Mouse (Mus musculus): ENCODE measurements at regions not wholly inside any gene's neighbourhood (a gene's known extent, or its start where the extent isn't known, plus 50 kb on each side); places are given as distances from the start of the nearest gene placed in this dataset.

DNA sequence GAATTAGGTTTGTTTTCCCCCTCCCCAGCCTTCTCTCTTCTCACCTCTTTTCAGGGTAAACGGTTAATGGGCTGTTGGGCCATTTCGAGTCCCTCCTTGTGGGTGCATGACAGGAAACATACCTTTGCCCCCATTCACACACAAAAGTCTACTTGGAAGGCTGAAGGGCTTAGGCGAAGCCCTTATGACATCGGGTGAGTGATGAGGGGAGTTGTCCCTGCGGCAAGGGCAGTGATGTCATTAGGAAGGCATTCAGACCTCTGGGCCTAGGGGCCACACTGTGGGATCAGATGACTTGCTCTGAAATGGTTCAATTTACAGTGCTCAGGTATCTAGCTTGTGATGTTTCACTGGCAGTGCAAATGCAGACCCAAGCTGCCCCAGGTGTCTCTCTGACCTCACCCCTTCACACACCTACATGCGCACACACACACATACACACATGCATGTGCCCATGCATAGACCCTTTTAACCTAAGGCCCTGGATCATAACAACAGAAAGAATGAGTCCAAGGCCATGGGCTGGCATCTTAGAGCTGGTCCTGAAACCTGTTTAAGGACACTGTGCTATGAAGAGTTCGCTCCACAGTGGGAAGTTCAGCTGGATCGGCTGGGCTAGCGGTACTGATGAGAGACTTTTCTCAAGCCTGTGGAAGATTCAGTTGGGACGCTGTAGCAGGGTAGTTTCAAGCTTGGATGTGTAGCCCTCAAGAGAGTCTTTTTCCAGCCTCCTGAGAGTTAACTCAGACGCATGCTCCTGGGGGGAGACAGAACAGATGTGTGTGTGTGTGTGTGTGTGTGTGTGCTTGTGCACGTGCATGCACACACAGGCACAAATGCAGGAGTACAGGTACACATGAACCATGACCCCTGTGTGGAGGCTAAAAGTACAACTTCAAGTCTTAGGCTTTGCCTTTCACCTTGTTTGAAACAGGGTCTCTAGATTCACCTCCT is 298.8 kb downstream of the 1500009L16Rik start:
- ATAC-seq (ENCODE audit: poor library complexity, severe bottlenecking): no peak

DNA sequence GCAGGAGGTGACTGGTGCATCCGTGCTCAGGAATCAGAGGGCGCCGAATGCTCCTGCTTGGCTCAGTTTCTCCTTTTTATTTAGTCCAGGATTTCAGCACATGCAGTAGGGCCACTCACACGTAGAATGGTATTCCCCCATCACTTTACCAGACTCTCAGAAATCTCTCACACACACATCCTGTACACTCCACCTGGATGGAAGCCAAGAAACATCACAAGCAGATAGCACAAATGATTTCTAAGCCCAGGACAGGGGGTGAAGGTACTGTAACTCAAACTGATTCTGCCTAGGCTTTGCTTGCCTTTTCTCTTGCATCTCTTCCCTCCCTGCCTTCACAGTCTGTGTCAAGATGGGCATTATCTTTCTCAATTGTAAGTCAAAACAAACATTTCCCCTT is 301.6 kb downstream of the 1500009L16Rik start:
- ATAC-seq (ENCODE audit: poor library complexity, severe bottlenecking): no peak

DNA sequence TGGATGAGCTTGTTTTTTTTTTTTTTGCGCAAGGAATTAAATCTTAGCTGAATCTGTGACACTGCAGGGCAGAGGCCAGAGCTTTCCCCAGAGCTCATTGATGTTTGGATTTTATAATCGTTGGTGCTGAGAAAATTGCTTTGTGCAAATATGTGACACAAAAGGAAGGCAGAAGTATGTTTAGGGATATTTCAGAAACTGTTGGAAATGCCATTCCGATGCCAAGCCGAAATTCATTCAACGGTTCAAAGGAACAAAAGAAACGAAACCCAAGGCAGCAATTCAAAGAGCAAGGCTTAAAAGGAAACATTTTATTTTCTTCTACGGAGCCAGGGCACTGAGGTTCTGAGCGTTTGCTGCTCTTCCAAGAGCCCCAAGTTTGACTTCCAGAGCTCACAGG is 302.2 kb downstream of the 1500009L16Rik start:
- no peak for ATAC-seq (ENCODE audit: poor library complexity, severe bottlenecking)

DNA sequence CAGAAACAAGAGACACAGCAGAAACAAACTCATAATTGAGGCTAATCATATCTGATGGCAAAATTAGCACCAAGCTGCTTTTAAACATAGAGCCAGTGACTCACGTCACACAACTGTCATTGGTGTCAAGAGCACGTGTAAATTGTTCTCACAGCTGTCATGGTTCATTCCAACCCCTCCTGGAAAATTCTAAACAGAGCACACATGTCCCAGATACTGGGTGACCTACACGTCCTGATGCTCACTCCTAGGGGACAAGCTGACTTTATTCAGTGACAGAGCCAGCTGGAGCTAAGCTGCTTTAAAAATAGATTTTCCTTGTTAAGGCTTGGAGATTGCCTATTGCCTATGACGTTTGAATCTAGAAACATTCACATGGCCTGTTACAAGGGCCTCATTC is 304.1 kb downstream of the 1500009L16Rik start:
- no peak for ATAC-seq (ENCODE audit: poor library complexity, severe bottlenecking)

DNA sequence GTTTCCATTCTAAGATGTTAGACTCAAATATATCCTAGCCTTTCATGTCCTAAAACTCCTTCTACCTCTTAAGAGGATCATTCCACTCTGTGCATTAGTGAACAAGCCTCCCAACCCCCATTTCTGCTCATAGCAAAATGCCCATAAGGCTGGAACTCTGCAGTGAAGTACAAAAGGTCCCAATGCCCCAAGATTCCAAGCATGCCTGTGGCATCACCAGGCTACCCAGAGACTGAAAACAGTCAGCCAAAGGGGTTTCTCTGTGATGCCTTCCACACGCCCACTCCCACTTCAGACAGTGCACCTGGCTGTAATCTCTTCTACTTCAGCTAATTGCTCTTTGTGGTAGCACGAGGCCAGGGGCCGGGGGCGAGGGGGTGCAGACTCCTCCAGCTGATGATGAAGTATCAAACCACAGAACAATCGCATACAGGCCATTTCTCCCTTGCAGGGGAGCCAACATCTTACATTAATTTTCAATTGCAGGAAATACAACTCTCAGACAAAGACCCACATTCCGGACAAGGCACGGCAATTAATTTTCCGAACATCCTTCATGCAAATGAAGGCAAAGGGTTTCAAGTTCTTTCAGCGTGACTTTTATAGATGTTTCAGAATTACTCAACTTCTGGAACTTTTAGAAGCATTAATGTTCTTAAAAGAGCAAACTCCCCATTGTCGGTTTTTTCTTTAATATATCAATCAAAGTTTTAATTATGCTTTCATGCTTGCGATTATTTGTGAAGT is 313.6 kb downstream of the 1500009L16Rik start:
- no peak for ATAC-seq (ENCODE audit: poor library complexity, severe bottlenecking)

DNA sequence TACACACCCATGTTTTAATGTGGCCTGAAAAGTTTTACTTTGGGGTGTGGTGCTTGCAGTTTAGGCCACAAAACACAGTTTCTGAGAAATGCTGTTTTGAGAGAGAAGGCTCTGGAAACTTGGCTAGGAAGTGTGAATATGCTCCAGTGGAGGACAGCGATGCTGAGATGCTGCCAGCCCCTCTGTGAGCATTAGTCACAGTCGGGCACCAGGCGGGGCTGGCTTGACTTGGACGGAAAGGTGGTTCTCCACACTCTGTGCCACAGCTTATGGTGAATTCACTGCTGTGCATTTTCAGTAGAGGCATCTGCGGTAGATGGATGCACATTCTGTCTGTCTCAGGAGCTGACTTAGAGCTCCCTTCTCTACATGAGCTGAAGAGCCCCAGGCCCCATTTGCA is 326.0 kb downstream of the 1500009L16Rik start:
- ATAC-seq (ENCODE audit: poor library complexity, severe bottlenecking): no peak

DNA sequence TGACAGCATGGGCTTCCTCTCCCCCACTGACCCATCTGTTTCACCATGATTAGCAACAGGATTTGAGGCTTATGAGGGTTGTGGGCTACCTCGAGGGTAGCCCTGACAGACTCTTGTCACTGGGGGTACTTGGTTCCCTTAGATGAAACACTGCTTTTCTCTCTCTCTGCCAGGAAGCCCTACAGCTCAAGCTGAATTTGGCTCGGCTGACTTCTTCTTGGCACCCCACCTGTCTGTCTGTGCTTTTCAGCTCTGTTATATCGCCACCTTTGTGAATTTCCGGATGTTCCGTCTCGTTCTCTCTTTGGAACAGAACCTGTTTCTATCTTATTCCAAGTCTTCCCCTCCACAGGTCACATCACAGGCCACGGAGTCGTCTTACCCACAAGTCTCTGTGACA is 330.0 kb downstream of the 1500009L16Rik start:
- no peak for ATAC-seq (ENCODE audit: poor library complexity, severe bottlenecking)

DNA sequence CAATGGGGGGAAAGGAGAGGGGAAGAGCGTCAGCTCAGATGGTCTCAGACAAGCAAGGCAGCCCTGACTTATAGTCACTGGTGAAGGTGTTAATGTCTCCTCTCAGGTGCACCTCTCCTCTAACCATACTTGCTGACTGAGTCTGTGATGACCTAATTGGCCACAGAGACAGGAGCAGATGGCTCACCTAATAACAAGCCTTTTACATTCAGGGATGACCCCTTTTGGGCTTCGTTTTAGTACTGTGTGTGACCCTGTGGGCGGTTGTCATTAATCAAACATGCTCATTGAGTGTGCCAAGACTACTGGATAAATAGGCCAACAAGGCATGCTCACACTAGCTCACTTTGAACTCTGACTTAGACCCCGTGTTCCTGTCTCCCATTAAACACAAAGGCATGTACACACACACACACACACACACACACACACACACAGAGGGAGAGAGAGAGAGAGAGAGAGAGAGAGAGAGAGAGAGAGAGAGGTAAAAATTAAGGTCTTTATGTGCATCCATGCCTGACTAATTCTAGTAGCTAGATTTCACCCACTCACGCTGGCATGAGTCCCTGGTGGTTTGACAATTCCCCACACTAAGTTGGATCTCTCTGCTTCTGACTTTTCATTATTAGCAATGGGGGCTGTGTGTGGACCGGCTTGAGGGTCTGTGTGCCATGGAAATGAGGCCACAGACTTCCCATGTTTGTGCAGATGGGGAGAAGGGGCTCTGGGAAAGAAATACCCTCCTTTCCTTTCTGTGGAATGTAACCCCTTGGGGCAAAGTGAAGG is 332.1 kb downstream of the 1500009L16Rik start:
- ATAC-seq (ENCODE audit: poor library complexity, severe bottlenecking): no peak

DNA sequence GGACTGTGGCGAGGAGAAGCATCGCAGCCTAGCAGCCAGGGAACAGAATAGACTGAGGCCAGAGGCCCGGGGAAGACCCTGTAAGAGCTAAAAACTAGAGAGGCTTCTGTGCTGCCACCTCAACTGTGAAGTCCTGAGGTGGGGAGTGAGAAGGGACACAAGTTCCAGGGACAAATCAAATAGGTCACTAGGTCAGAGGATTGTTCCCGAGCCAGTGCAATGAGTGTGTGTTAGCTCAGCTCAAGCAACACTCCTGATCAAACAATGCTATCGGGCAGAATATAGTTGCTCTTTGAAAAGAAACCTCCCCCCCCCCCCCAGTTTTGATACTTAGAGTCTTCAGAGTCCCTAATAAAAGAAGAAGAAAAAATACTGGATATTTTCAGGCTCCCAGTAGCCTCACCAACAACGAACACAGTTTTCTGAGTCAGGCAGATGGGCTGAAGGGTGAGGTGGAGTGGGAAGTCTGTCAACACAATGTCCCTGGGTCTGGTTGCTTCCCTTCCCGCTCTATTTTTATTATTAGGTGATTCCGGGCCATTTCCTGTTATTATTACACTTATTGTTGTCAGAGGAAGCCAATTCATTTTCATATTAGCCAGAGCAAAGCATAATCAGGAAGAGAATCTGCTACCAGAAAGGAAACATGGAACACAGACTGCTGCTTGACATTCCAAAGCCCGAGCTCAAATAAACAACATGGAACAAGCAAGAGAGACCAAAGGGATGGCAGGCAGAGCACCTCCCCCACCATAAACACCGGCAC is 332.9 kb downstream of the 1500009L16Rik start:
- ATAC-seq (ENCODE audit: poor library complexity, severe bottlenecking): no peak

DNA sequence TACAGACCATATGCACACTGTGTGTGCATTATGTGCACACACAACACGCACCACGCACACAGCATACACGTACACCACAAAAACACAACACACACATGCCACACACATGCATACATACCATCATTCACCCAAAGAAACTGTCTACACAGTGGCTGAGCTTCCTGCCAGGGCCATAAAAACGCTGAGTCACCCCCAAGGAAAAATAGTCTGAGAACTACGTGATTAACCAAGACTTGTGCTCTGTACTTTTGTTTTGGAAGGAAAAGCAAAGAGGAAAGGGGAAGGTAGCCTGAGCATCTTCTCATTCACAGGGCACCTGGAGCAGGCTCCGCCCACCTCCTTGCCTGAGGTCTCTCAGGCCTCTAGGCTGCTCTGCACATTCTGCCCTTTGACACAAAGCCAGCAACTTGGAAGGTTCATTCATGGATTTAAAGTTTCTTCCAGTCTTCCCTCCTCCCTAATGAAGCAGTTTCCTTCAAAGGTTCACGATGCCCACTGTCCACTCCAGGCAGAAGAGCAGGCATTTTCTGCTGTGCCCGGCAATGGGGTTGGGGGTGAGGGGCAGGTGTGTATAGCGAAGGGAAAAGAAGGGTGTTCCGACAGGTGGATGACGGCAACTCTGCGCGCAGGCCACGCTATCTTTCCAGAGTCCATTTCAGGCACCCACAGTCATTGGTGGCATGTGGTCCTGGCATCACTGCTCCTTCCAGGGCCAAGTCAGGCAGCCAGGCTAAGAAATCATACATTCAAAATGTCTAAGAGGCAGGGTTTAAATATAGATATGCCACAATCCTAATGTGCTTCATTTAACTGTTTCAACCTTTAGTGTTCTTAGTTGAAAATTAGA is 333.9 kb downstream of the 1500009L16Rik start:
- peak; percentile 39 for ATAC-seq (ENCODE audit: poor library complexity, severe bottlenecking)

DNA sequence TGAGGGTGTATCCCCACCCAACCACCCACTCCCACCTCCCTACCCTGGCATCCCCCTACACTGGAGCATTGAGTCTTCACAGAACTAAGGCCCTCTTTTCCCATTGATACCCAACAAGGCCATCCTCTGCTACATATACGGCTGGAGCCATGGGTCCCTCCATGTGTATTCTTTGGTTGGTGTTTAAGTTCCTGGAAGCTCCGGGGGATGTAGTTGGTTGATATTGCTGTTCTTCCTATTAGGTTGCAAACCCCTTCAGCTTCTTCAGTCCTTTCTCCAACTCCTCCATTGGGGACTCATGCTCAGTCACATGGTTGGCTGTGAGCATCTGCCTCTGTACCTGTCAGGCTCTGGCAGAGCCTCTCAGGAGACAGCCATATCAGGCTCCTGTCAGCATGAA is 335.6 kb downstream of the 1500009L16Rik start:
- ATAC-seq (ENCODE audit: poor library complexity, severe bottlenecking): no peak

DNA sequence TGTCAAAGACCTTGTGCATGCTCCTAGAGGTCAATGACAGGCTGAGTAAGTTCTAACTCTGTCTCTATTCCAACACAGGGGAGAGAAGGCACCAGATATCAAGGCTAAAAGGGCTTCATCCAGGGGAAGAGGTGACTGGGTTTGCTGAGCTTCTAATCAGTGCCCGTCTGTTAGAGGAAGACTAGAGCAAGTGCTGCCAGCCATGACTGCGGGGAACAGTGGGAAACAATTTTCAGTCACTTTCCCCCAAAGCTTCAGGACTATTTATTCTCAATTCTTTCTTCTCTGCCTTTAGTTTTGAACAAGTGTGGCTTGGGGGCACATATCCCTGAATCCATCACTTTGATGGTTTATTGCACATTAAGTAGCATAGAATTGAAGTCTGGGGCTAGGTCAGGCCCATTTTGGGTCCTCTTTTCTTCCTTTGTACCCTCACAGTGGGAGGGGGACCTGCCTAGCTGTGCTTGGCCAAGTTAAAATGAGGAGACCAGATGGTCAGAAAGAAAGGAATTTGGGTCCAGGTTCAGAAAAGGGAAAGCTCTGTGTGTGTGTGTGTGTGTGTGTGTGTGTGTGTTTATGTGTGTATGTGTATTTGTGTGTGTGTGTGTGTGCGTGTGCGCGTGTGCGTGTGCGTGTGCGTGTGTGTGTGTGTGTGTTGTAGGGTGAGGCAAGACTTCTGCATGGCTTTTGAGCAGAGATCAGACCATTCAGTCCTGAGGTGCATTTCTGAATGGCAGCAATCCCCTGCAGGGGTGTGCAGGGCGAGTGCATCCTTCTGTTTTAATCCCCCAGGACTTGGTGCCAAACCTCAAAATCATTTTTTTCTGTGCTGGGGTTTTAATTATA is 337.2 kb downstream of the 1500009L16Rik start:
- no peak for ATAC-seq (ENCODE audit: poor library complexity, severe bottlenecking)

DNA sequence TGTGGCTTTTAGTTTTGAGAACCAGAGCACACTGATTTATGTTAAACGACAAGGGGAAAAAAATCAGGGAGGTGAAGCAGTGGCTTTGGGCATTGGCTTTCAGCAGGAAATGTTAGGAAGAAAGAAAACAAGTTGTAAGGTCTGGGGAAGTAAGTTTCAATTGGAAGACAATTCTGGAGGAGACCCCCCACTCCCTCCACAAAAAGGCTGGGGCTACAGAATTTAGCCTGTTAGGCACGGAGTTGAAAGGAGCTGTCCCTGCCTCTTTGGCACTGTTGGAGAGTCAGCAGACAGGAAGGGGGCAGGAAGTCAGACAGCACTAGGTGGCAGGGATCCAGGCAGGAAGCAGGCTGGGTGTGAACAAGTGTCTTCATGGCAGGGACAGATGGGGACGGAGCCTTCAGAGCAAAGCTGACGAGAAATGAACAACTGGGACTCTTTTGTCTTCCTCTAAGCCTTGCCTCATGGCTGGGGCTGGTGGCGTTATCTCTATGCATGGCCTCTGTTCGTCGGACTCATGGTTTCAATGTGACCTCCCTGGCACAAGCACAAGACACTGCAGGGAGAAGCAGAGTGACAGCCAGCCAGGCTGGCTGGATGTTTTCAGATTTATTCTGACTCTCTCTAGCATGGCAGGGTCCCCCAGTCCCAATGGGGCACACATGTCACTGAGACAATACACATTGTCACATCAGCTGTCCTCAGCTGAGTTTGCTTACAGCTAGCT is 338.0 kb downstream of the 1500009L16Rik start:
- ATAC-seq (ENCODE audit: poor library complexity, severe bottlenecking): 0 out of 2 replicates have a peak, but pooled peaks have one; percentile 33

DNA sequence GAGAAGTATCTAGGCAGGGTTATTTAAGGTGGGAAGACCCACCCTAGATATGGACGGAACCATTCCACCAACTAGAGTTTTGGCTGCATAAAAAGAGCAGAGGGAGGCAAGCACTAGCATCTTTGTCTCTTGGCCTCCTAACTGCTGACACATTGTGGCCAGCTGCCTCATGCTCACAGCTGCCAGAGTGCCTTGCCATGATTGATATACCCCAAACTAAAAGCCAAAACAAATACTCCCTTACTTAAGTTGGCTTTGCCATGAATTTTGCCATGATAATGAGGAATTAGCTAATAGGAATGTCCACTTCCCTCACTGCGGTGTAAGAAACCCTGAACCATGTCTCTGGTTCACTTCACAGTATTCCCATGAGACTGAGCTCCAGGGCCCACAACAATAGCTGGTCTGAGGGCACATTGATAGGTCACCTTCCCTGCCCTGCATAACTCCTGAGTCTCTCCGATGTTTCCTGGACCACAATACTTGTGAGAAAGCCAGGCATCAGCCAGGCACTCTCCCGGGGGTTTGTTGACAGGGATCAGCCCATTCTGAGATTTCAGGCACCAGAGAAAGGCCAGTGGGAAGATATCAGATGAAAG is 344.5 kb downstream of the 1500009L16Rik start:
- no peak for ATAC-seq (ENCODE audit: poor library complexity, severe bottlenecking)

DNA sequence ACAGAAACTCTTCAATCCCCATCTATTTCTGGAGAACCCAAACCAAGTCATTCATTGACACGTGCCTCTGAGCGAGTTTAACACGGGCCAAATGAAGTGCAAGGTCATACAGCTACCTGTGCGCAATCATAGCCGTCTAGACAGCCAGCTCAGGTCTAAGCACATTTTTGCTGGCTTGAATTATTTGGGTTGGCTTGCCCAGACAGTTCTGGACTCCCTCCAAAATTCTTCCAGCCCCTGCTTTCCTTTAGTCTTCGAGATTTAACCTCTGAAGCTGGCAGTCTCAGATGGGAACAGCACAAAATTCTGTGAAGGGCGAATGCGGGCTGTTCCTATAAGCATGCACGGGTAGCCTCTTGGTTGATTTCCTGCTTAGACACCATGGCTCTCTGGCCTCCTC is 347.1 kb downstream of the 1500009L16Rik start:
- no peak for ATAC-seq (ENCODE audit: poor library complexity, severe bottlenecking)

DNA sequence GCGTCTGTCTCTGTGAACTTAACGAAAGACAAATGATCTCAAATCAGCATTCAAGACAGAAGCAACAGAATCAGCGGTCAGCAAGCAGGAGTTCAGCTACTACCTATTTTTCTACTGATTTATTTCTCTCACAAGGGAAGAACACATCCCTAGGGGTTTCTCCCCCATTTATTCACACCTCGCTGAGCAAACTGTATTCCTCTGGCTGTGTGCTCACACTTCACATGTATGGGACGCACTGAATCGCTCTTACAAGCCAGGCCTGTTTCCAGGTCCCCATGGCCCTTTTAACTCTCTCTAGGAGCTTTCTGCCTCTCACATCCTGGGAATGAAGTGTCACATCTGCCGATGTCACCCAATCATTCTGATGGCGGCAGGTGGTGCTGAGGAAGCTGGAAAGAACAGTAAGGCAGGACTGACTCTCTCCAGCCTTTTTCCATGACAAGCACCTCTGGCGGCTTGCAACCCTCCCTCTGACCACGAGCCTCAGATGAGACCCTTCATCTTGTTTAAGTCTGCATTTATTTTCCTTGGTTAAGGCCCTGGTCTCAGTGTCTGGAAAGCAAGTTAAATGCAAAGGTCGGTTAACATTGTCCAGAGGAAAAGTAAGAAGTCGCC is 350.3 kb downstream of the 1500009L16Rik start:
- no peak for ATAC-seq (ENCODE audit: poor library complexity, severe bottlenecking)

DNA sequence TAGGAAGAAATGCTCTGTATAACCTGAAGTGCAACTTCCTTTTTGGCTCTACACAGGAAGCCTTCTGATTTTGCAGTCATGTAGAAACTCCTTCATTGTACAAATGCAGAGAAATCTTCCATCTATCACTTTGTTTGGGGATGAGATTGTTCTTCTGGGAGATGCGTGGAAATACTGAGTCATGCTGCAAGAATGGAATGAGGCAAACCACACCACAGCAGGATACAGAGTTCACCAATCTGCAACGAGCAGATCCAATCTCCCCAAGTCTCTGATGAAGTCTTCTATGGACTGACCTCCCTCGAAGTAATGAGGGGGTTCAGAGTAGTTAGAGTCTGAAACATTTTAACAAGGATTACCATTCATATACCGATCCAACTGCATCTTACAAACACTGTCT is 352.9 kb downstream of the 1500009L16Rik start:
- no peak for ATAC-seq (ENCODE audit: poor library complexity, severe bottlenecking)

Data from megakaryocyte, adult 5-6 weeks (primary cell).